Mouse (Mus musculus): ENCODE results near the gene Ankrd11. TPM values are rescaled to one million over a fixed set of nuclear protein-coding genes. Genes with fewer than 3 reads are reported as not detected.

Gene Ankrd11
- polyA plus RNA-seq, 1 experiment from 2014 or later = 55.5 TPM

DNA sequence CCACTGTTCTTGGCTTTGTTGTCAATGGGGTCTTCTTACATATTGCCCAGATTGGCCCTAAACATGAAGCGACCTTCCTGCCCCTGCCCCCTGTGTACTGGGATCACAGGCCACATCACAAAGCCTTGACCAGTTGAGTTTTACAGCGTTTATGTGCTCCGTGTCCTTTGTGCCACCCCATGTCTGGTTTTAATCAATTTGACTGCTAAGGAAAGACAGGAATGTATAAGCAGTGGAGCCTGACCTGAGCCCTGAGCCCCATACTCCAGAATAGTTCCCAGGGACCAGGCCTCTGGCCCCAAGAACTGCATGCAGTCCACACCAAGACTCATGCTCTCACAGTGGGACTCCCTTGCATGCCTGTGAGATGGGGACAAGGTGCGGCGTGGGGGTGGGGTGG lies 166.9 kb downstream of the Ankrd11 start:
- no peak for ATAC-seq (ENCODE audit: low FRiP score, low TSS enrichment)
- no peaks in the 10 kb centered on the region for H3K4me1 ChIP-seq (ENCODE audit: control insufficient read depth, insufficient read depth, low read length)

DNA sequence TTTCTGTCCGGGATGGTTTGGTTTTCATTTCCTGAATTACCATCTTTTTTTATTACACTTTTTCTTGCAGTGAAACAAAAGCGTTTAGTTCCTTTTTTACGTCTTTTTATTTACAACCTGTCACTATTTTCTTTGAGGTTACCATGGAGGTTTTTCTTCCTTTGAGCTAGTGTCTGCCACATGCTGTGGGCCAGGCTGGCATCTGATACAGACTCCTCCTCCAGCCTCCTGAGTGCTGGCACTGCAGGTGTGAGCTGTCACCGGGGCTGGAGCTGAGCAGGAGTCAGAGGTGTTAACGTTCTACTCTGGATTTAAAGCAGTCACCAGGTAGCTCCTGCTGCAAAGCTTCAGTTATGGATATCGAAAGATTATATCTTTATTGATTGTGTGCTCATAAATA lies 168.9 kb downstream of the Ankrd11 start:
- Histone ChIP-seq H3K27me3 (ENCODE audit: control insufficient read depth, insufficient read depth, low read length) (no peaks in the 10 kb centered on the region; the same call in 1 of the 2 replicates), H3K9me3 (ENCODE audit: control insufficient read depth, low read length) (no peaks in the 10 kb centered on the region), H3K36me3 (ENCODE audit: control insufficient read depth, insufficient read depth, low read length) (no peaks in the 10 kb centered on the region), H3K4me2 (replicated peaks; ENCODE audit: low read depth, low read length) (no peak overlapping the region), H3K4me1 (ENCODE audit: control insufficient read depth, insufficient read depth, low read length) (no peaks in the 10 kb centered on the region), H3K4me3 (ENCODE audit: low read length) (no peak overlapping the region), H3K27ac (ENCODE audit: low read depth, low read length) (no peak overlapping the region), H3K9ac (ENCODE audit: low read depth, low read length) (no peak overlapping the region)
- no peak for ATAC-seq (ENCODE audit: low FRiP score, low TSS enrichment)
- 31% methylated on average over 6 of the region's 6 CpGs for WGBS

More for the DNA sequence above, 166.9 kb downstream of the Ankrd11 start:
- H3K9me3 ChIP-seq (ENCODE audit: control insufficient read depth, low read length) = no peaks in the 10 kb centered on the region
- WGBS = 55% methylated on average over 5 of the region's 5 CpGs
- no peak overlapping the region for H3K4me2 ChIP-seq (replicated peaks; ENCODE audit: low read depth, low read length)
- no peak overlapping the region for H3K9ac ChIP-seq (ENCODE audit: low read depth, low read length)
- H3K4me3 ChIP-seq (ENCODE audit: low read length) = no peak overlapping the region
- no peaks in the 10 kb centered on the region for H3K36me3 ChIP-seq (ENCODE audit: control insufficient read depth, insufficient read depth, low read length)
- no peak overlapping the region for H3K27ac ChIP-seq (ENCODE audit: low read depth, low read length)
- H3K27me3 ChIP-seq (ENCODE audit: control insufficient read depth, insufficient read depth, low read length) = no peaks in the 10 kb centered on the region

DNA sequence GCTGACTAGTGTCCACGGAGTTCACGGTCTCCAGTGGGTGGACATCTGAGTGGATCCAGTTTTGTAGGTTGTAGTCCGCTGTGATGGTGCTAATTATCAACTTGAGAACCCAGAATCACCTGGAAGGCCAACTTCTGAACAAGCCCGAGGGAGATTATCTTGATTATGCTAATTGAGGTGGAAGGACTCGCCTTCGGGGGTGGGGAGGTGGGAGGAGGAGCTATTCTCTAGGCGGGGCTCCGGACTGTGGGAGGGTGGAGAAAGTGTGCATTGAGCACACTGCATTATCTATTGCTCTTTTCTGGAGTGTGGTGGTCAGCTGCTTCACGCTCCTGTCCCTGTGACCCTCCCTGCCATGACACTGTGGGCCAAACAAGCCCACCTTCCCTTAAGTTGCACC lies 170.4 kb downstream of the Ankrd11 start:
- no peak for ATAC-seq (ENCODE audit: low FRiP score, low TSS enrichment)
- Histone ChIP-seq H3K9ac (ENCODE audit: low read depth, low read length) (no peak overlapping the region), H3K9me3 (ENCODE audit: control insufficient read depth, low read length) (no peaks in the 10 kb centered on the region), H3K4me1 (ENCODE audit: control insufficient read depth, insufficient read depth, low read length) (no peaks in the 10 kb centered on the region), H3K4me3 (ENCODE audit: low read length) (no peak overlapping the region), H3K36me3 (ENCODE audit: control insufficient read depth, insufficient read depth, low read length) (no peaks in the 10 kb centered on the region), H3K27ac (ENCODE audit: low read depth, low read length) (no peak overlapping the region), H3K4me2 (replicated peaks; ENCODE audit: low read depth, low read length) (no peak overlapping the region), H3K27me3 (ENCODE audit: control insufficient read depth, insufficient read depth, low read length) (no peaks in the 10 kb centered on the region; the same call in 1 of the 2 replicates)
- WGBS = 74% methylated on average over 9 of the region's 9 CpGs

DNA sequence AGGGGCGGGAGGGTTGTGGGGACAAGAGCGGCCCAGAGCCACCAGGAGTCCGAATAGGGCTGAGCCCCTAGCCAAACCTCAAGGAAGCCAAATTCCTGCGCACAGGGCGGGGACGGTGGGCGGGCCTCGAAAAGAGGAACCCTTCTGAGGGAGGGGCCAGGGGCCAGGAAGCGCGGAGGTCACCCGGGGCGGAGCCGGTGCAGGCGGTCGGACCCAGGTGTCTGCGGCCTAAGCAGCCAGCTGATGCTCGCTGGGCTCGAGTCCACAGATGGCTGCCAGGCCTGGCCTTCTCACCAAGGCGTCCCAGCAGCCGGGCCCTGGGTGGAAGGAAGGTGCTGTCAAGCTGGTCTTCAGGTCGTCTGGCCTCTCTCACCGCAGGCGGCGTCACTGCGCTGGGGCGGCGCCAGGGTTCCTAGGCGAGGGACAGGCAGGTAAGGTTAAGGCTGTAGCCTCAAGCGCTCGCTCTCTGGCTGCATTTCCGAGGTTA lies 171.7 kb downstream of the Ankrd11 start:
- 0 out of 2 replicates have a peak, but pooled peaks have one; percentile 39 for ATAC-seq (ENCODE audit: low FRiP score, low TSS enrichment)
- H3K4me3 ChIP-seq (ENCODE audit: low read length) = no peak overlapping the region; the same call in 1 of the 2 replicates

DNA sequence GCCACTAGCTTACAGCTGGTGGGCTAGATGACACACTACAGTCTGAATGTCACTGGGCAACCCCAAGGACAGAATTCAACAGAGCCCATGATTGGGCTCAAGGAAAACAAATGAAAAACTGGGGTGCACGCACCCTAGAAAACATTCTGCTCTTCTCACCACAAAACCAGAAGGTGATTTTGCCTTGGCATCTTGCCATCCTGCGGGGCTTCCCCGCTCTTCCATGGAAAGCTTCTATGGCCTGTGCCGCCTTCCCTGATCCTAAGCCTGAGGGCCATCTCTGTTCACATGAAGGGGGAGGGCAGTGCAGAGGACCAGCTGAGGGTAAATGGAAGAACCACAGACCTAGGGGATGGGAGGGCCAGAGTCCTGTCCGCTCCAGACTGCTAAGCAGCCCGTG lies 174.1 kb downstream of the Ankrd11 start:
- Histone ChIP-seq H3K4me1 (ENCODE audit: control insufficient read depth, insufficient read depth, low read length) (no peaks in the 10 kb centered on the region), H3K9ac (ENCODE audit: low read depth, low read length) (no peak overlapping the region), H3K27ac (ENCODE audit: low read depth, low read length) (no peak overlapping the region), H3K4me3 (ENCODE audit: low read length) (no peak overlapping the region), H3K9me3 (ENCODE audit: control insufficient read depth, low read length) (peaks cover 15% of the 10 kb centered on the region), H3K27me3 (ENCODE audit: control insufficient read depth, insufficient read depth, low read length) (no peaks in the 10 kb centered on the region; the same call in 1 of the 2 replicates), H3K4me2 (replicated peaks; ENCODE audit: low read depth, low read length) (no peak overlapping the region), H3K36me3 (ENCODE audit: control insufficient read depth, insufficient read depth, low read length) (no peaks in the 10 kb centered on the region)
- ATAC-seq (ENCODE audit: low FRiP score, low TSS enrichment) = no peak
- 94% methylated on average over 6 of the region's 6 CpGs for WGBS

More for the DNA sequence above, 171.7 kb downstream of the Ankrd11 start:
- Histone ChIP-seq H3K9ac (ENCODE audit: low read depth, low read length) (0 out of 2 replicates have a peak overlapping the region, but pooled peaks have one; percentile 9), H3K36me3 (ENCODE audit: control insufficient read depth, insufficient read depth, low read length) (no peaks in the 10 kb centered on the region), H3K4me1 (ENCODE audit: control insufficient read depth, insufficient read depth, low read length) (no peaks in the 10 kb centered on the region), H3K27me3 (ENCODE audit: control insufficient read depth, insufficient read depth, low read length) (no peaks in the 10 kb centered on the region; the same call in 1 of the 2 replicates), H3K9me3 (ENCODE audit: control insufficient read depth, low read length) (peaks cover 4% of the 10 kb centered on the region; the same call in 1 of the 2 replicates), H3K4me2 (replicated peaks; ENCODE audit: low read depth, low read length) (peak overlapping the region; percentile 29), H3K27ac (ENCODE audit: low read depth, low read length) (no peak overlapping the region)
- 18% methylated on average over 31 of the region's 31 CpGs for WGBS

DNA sequence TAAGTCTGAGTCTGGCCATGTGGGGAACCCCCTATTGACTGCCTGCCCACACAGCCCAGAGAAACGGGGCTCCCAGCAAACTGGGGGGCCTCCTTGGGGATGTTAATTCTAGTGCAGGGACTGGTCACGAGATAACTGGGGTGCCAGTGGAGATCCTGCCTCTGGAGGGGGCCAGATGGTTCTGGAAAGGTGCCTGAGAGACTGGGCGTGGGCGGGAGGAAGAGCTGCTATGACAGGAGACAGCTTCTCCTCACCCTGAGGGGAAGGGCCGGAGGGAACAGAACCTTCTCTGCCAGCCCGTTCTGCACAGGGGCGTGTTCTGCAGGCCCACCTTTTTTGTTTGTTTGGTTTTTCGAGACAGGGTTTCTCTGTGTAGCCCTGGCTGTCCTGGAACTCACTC lies 175.8 kb downstream of the Ankrd11 start:
- no peak overlapping the region for H3K9ac ChIP-seq (ENCODE audit: low read depth, low read length)
- no peak overlapping the region for H3K4me2 ChIP-seq (replicated peaks; ENCODE audit: low read depth, low read length)
- no peaks in the 10 kb centered on the region for H3K36me3 ChIP-seq (ENCODE audit: control insufficient read depth, insufficient read depth, low read length)
- peaks cover 15% of the 10 kb centered on the region for H3K9me3 ChIP-seq (ENCODE audit: control insufficient read depth, low read length)
- no peaks in the 10 kb centered on the region for H3K4me1 ChIP-seq (ENCODE audit: control insufficient read depth, insufficient read depth, low read length)
- ATAC-seq (ENCODE audit: low FRiP score, low TSS enrichment) = no peak
- H3K4me3 ChIP-seq (ENCODE audit: low read length) = no peak overlapping the region
- no peaks in the 10 kb centered on the region; the same call in 1 of the 2 replicates for H3K27me3 ChIP-seq (ENCODE audit: control insufficient read depth, insufficient read depth, low read length)
- no peak overlapping the region for H3K27ac ChIP-seq (ENCODE audit: low read depth, low read length)
- 82% methylated on average over 8 of the region's 8 CpGs for WGBS

DNA sequence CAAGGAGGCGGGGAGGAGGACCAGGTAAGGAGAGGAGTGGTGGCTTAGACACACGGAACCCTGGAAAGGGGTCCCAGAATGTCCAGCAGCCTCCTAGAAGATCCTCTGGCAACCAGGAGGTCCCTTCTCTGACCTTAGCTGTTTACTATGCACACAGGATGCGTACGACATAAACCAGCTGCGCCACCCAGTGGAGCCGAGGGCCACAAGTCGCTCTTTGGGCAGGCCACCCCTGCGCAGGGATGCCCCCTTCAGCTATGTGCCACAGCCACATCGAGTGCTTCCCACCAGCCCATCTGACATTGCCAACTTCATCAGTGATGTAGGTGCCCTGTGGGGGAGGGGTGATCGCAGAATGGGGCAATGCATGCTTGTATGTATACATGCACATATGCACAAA lies 176.6 kb downstream of the Ankrd11 start:
- peaks cover 15% of the 10 kb centered on the region for H3K9me3 ChIP-seq (ENCODE audit: control insufficient read depth, low read length)
- no peaks in the 10 kb centered on the region for H3K4me1 ChIP-seq (ENCODE audit: control insufficient read depth, insufficient read depth, low read length)
- no peaks in the 10 kb centered on the region for H3K36me3 ChIP-seq (ENCODE audit: control insufficient read depth, insufficient read depth, low read length)
- 58% methylated on average over 10 of the region's 10 CpGs for WGBS
- H3K4me3 ChIP-seq (ENCODE audit: low read length) = peak overlapping the region; percentile 23; the same call in 1 of the 2 replicates
- peak overlapping the region; percentile 39 for H3K4me2 ChIP-seq (replicated peaks; ENCODE audit: low read depth, low read length)
- no peak overlapping the region for H3K27ac ChIP-seq (ENCODE audit: low read depth, low read length)
- no peaks in the 10 kb centered on the region; the same call in 1 of the 2 replicates for H3K27me3 ChIP-seq (ENCODE audit: control insufficient read depth, insufficient read depth, low read length)
- no peak for ATAC-seq (ENCODE audit: low FRiP score, low TSS enrichment)
- no peak overlapping the region for H3K9ac ChIP-seq (ENCODE audit: low read depth, low read length)

DNA sequence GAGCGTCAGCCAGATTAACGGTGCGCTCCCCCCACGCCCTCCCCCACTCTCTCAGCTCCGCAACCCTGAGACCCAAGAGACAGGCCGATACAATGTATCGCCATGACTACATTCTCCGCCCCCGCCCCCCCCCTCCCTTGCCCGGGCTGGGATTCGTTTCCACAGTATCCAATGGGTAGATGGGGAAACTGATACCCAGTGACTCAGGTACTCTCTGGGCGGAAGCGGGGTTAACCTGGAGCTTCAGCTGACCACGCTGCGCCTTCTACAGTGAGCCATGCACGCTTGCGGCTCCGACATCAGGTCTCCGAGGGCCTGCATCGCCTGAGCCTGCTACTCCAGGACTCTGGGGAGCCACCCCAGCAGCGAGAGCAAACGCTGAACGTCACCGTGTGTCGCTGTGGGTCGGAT lies 177.4 kb downstream of the Ankrd11 start:
- 55% methylated on average over 26 of the region's 26 CpGs for WGBS
- Histone ChIP-seq H3K36me3 (ENCODE audit: control insufficient read depth, insufficient read depth, low read length) (no peaks in the 10 kb centered on the region), H3K9me3 (ENCODE audit: control insufficient read depth, low read length) (peaks cover 15% of the 10 kb centered on the region), H3K4me2 (replicated peaks; ENCODE audit: low read depth, low read length) (peak overlapping the region; percentile 39), H3K4me3 (ENCODE audit: low read length) (peak overlapping the region; percentile 23), H3K27me3 (ENCODE audit: control insufficient read depth, insufficient read depth, low read length) (no peaks in the 10 kb centered on the region), H3K9ac (ENCODE audit: low read depth, low read length) (no peak overlapping the region; the same call in 1 of the 2 replicates), H3K27ac (ENCODE audit: low read depth, low read length) (no peak overlapping the region), H3K4me1 (ENCODE audit: control insufficient read depth, insufficient read depth, low read length) (no peaks in the 10 kb centered on the region)
- ATAC-seq (ENCODE audit: low FRiP score, low TSS enrichment) = 0 out of 2 replicates have a peak, but pooled peaks have one; percentile 17

DNA sequence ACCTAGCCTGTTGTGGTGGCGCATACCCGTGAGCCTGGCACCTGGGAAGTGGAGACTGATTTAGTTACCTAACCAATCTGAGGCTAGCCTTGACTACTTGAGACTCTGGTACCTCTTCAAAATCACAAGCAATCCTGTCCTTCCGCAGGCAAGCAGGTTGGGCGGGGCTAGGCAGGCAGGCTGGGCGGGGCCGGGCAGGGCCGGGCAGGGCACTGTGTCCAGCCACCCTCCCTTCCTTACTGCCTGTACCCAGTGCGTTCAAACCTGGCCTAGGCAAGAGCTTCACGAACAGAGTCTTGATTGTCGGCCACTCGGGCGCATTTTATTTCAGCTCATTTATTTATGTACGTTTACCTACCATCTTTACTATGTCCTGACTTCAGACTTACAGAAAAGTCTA lies 182.2 kb downstream of the Ankrd11 start:
- 55% methylated on average over 13 of the region's 13 CpGs for WGBS
- Histone ChIP-seq H3K27ac (ENCODE audit: low read depth, low read length) (no peak overlapping the region), H3K4me3 (ENCODE audit: low read length) (no peak overlapping the region), H3K9me3 (ENCODE audit: control insufficient read depth, low read length) (peaks cover 6% of the 10 kb centered on the region; the same call in 1 of the 2 replicates), H3K27me3 (ENCODE audit: control insufficient read depth, insufficient read depth, low read length) (no peaks in the 10 kb centered on the region), H3K4me1 (ENCODE audit: control insufficient read depth, insufficient read depth, low read length) (no peaks in the 10 kb centered on the region), H3K36me3 (ENCODE audit: control insufficient read depth, insufficient read depth, low read length) (no peaks in the 10 kb centered on the region), H3K4me2 (replicated peaks; ENCODE audit: low read depth, low read length) (no peak overlapping the region), H3K9ac (ENCODE audit: low read depth, low read length) (no peak overlapping the region)
- no peak for ATAC-seq (ENCODE audit: low FRiP score, low TSS enrichment)
